Mouse (Mus musculus) liver, adult 2 months (tissue): ENCODE measurements around the gene Crtac1. TPM values are rescaled to one million over a fixed set of nuclear protein-coding genes. Genes with fewer than 3 reads are reported as not detected.

Source experiments
- DNase-seq: peaks from one replicate; pipeline ENCODE4 v3.0.0-alpha.2; 2011; ENCODE audit warnings: low read depth, low spot score; ENCODE audit errors: extremely low read depth
- H3K27ac ChIP-seq: fragments of 200-500 bp; replicated peaks from 2 replicates; pipeline ENCODE4 v1.5.1; 2012; ENCODE audit warnings: low read depth, mild to moderate bottlenecking, control low read depth, inconsistent platforms, low read length; ENCODE audit not compliant: insufficient read depth
- H3K27me3 ChIP-seq: fragments of 200-500 bp; 2 replicates; pipeline ENCODE4 v1.6.1; 2012; ENCODE audit warnings: mild to moderate bottlenecking, moderate library complexity, low read length, inconsistent platforms; ENCODE audit not compliant: control insufficient read depth, insufficient read depth
- H3K36me3 ChIP-seq: fragments of 200-500 bp; 2 replicates; pipeline ENCODE4 v1.6.1; 2012; ENCODE audit warnings: low read length, inconsistent platforms; ENCODE audit not compliant: control insufficient read depth, insufficient read depth
- H3K4me1 ChIP-seq: fragments of 200-500 bp; 2 replicates; pipeline ENCODE4 v1.6.1; 2011; ENCODE audit warnings: low read length; ENCODE audit not compliant: control insufficient read depth, insufficient read depth
- H3K4me3 ChIP-seq: fragments of 200-500 bp; 2 replicates; pipeline ENCODE4 v1.5.1; 2011; ENCODE audit warnings: low read depth, mild to moderate bottlenecking, control low read depth, low read length, moderate library complexity; ENCODE audit not compliant: insufficient read depth
- H3K79me2 ChIP-seq: fragments of 200-500 bp; 2 replicates; pipeline ENCODE4 v1.6.1; 2012; ENCODE audit warnings: inconsistent platforms, mild to moderate bottlenecking, low read length, moderate library complexity; ENCODE audit not compliant: control insufficient read depth, insufficient read depth
- H3K9ac ChIP-seq: fragments of 200-500 bp; 2 replicates; pipeline ENCODE4 v1.6.1; 2012; ENCODE audit warnings: low read depth, mild to moderate bottlenecking, control low read depth, inconsistent platforms, low read length
- CTCF ChIP-seq: fragments of 200-500 bp; IDR thresholded peaks from 2 replicates; pipeline ENCODE4 v1.5.1; 2011; ENCODE audit warnings: low read depth, low read length, control low read depth
- POLR2A ChIP-seq: fragments of 200-500 bp; IDR thresholded peaks from 2 replicates; pipeline ENCODE4 v1.6.1; 2011; ENCODE audit warnings: low read length, control low read depth; ENCODE audit not compliant: insufficient read depth; ENCODE audit errors: extremely low read depth
- WGBS: fragments of 180-500 bp; shearing (Covaris S2); methylation state at CpG from one replicate; pipeline ENCODE4 v1.1.7; 2018; 5-methylcytosine and 5-hydroxymethylcytosine counted together
- polyA plus RNA-seq: library from polyadenylated mRNA; depleted of rRNA; stranded (reverse); fragments of >200 nt; gene quantifications from 2 replicates; pipeline ENCODE4 v1.2.3, GENCODE M21; 2012; rRNA removed
- total RNA-seq: library from RNA; depleted of rRNA; stranded (reverse); fragments of >200 nt; gene quantifications from 2 replicates; pipeline ENCODE4 v1.2.3, GENCODE M21; 2014; rRNA removed

Crtac1 gene
- total and polyA plus RNA-seq, 2 experiments: not detected

- no peak for DNase-seq
- H3K4me3 ChIP-seq: no peak overlapping the region
- H3K9ac ChIP-seq: no peak overlapping the region
- no peaks in the 10 kb centered on the region for H3K27me3 ChIP-seq
- no peaks in the 10 kb centered on the region for H3K4me1 ChIP-seq
- no peak for TF ChIP-seq POLR2A
- TF ChIP-seq CTCF: no peak
- H3K27ac ChIP-seq: no peak overlapping the region
- no peaks in the 10 kb centered on the region for H3K79me2 ChIP-seq
- WGBS: 53% methylated on average over 4 of the region's 4 CpGs
- no peaks in the 10 kb centered on the region for H3K36me3 ChIP-seq
Observed at GRCm38 (mm10) chr19:42237602-42238340, 193.8 kb downstream of the Crtac1 start.

Other genes starting within 250 kb of the Crtac1 start
- not detected in 2 replicates for gene Sfrp5, start 229.5 kb downstream of the Crtac1 start, total RNA-seq
- gene Sfrp5, start 229.5 kb downstream of the Crtac1 start, polyA plus RNA-seq: 0.12 TPM in 1 of 2 replicates, not detected in the other
- not detected in 2 replicates for gene Golga7b, start 184.2 kb downstream of the Crtac1 start, total RNA-seq
- gene Golga7b, start 184.2 kb downstream of the Crtac1 start, polyA plus RNA-seq: not detected in 2 replicates
- gene R3hcc1l, start 87.0 kb upstream of the Crtac1 start, total RNA-seq: 11.9 and 14.7 TPM in 2 replicates
- 2.4 TPM in 2 replicates for gene R3hcc1l, start 87.0 kb upstream of the Crtac1 start, polyA plus RNA-seq
- 0.74 and 1.1 TPM in 2 replicates for gene Loxl4, start 181.0 kb upstream of the Crtac1 start, total RNA-seq
- 2.3 and 4.3 TPM in 2 replicates for gene Loxl4, start 181.0 kb upstream of the Crtac1 start, polyA plus RNA-seq